Mouse (Mus musculus) layer of hippocampus, adult 9-10 months (tissue): ENCODE measurements around the gene Gm11060.

Experiments used
- DNase-seq: peaks from one replicate; pipeline ENCODE4 v3.0.0; 2022; ENCODE audit warnings: low spot score

The Gm11060 gene

DNA sequence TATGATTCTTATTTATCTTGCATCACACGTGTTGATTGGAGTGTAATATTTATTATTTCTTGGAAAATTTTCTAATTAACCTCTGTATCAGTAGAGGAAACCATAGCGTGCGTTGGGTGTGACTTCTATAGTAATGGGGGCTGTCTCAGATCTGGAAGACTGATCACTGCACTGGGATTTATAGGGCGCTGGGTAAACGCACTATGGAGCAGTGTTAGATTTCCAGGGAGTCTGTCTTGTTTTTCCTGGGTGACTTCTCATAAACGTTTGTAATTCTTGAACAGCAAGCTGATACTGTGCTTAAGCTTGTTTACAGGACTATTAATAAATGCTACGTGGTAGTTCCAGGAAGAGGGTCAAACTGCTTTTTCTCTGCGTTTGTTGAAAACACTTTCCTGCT lies 25.9 kb downstream of the Gm11060 start:
- DNase-seq = no peak

DNA sequence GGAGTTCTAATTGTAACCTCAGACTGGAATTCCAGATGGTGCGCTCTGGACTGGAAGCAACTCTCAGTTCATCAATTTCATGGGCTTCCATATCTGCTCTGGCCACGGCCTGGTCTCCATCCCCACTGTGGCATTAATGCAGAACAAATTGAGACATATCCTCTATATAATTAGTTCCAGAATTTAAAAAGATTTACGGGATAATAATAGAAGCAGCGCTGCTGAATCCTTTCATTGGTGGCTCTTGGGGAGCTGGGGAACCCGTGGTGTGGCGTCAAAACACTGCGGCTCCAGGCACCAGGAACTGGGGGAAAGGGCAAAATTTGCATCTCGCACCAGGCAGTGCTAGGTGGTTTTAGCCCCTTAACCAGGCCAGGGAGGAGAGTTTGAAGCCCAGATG lies 30.4 kb downstream of the Gm11060 start:
- DNase-seq = no peak

DNA sequence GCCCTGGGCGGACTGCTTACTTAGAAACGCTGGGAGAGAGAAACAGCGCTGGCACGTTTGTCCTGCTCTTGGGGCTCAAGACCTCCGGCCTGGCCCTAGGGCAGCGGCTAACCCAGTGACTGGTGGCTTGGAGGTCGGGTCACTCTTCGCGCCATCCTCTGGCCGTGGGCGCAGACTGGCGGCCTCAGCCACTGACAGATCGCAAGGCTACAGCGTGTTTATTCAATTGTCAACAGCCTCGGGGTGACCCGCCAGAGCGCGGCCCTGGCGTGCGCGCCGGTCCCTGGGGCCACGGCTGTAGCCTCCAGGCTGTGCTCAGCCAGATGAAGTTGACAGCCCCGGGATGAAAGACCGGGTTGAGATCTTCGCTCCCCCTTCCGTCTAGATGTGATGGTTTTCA lies 31.1 kb downstream of the Gm11060 start:
- DNase-seq = no peak

DNA sequence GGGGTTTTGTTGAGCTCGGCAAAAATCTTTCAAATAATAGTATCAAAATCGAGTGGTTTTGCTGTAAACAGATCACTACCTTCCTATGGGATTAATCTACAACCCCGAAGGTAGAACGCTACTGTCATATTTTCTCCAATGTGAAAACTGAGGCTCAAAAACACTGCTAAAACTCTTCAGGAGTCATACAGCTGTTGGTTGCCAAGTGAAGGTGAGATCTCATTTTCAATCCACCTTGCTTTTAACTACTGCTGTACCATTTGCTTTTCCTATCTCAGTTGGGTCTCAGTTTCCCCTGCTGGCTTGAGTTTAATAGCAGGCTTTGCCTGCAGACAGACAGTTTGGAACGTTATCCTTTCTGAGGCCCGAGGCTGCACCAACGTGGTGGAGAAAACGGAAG lies 31.6 kb downstream of the Gm11060 start:
- DNase-seq = no peak

DNA sequence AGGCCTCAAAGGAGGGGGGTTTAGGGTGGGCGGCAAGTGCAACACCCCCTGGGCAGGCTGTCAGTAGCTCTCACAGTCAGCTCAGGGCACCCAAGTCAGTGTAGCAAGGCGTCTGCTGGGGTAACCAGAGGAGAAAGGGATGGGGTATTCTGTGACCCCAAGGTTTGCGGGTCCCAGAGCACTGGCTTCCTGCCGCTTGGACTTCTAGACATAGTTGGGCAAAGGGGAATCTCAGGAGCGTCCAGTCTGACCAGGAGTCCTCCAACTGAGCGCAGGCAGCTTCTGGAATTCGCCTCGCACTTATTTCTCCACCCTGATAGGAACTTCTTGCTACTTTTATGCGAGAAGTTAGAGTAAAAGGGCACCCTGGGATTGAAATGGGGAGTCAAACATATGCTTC lies 32.1 kb downstream of the Gm11060 start:
- DNase-seq = no peak

DNA sequence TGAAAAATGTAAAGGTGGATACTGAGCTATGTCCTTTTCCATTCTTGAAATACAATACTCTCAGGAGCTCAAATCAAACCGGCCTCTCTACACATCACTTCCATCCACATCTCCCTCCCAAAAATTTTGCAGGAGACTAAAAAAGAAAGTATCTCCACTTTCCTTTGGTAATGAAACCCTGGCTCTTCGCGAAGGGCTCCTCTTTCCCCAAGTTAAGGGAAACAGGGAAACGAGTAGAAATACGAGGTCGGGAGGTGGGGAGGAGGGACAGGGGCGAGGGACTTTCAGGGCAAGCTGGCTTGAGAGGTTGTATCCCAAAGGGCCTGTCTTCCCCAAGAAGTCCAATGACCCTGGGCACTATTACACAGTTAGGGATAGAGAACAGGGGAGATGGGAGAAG lies 32.6 kb downstream of the Gm11060 start:
- DNase-seq = no peak

DNA sequence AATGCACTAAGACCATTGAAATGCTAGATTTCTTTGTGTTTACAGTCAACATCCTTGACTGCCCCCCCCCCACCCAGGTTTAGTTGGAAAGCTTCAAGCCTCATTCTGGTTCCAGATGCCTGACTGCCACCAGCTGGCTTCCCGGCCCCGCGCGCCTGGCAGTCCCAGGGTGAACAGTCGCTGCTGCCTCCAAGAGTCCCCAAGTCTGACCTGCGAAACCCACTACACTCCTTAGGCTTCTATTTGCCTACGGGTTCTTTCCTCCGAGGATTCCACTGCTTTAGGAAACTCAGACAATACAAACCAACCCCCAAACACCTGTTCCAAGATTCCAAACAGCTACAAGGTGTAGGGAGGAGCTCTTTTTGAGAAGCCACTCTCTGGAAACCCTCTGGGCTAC lies 33.4 kb downstream of the Gm11060 start:
- DNase-seq = no peak

DNA sequence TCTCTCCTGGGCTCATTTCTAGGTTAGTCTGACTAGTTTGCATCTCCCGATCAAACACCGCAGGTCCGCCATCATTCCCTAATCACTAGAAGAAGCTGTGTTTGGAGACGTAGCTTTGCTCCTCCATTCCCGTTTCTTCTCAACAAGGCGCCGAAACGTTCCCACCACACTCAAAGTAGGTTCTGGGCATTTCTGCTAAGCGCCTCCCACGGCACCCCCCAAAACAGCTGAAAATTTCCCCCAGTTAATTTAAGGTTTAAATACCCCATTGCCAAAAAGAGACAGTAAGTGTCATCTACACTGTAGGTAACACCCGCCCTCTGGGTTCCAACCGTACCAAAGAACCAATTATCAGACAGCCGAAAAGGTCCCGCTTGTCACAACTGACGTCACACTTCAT lies 33.8 kb downstream of the Gm11060 start:
- DNase-seq = no peak

DNA sequence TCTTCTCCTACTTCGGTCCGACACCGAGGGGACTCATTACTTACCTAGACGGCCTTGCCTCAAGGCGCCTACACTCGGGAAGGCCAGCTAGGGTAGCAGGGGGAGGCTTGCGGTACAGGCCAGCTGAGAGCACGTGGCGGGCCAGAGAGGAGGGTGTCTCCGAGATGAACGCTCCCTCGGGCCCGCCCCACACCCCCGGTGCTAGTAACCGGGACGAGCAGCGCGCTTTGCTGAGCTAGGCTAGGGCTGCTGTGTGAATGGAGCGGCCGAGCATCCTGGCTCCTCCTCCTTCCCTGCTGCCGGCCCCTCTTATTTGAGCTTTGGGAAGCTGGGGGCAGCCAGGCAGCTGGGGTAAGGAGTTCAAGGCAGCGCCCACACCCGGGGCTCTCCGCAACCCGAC lies 34.5 kb downstream of the Gm11060 start, which contains the start of gene Wt1:
Wt1 (plus strand) TSS at position 251 of the 400 bp plus-strand sequence.
- no peak for DNase-seq

DNA sequence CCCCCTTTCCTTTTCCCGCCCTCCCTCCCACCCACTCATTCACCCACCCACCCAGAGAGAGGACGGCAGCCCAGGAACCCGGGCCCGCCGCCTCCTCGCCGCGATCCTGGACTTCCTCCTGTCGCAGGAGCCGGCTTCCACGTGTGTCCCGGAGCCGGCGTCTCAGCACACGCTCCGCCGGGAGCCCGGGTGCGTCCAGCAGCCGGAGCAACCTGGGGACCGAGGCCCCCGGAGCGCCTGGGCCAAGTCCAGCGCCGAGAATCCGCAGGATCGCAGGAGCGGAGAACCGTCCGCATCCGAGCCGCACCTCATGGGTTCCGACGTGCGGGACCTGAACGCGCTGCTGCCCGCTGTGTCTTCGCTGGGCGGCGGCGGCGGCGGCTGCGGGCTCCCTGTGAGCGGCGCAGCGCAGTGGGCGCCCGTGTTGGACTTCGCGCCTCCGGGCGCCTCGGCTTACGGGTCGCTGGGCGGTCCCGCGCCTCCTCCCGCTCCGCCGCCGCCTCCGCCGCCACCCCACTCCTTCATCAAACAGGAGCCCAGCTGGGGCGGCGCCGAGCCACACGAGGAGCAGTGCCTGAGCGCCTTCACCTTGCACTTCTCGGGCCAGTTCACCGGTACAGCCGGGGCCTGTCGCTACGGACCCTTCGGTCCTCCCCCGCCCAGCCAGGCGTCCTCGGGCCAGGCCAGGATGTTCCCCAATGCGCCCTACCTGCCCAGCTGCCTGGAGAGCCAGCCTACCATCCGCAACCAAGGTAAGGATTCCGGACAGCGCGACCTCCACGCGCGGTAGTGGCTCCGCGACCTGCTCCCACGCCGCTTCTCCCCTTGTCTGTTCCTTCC lies 35.1 kb downstream of the Gm11060 start:
- no peak for DNase-seq

DNA sequence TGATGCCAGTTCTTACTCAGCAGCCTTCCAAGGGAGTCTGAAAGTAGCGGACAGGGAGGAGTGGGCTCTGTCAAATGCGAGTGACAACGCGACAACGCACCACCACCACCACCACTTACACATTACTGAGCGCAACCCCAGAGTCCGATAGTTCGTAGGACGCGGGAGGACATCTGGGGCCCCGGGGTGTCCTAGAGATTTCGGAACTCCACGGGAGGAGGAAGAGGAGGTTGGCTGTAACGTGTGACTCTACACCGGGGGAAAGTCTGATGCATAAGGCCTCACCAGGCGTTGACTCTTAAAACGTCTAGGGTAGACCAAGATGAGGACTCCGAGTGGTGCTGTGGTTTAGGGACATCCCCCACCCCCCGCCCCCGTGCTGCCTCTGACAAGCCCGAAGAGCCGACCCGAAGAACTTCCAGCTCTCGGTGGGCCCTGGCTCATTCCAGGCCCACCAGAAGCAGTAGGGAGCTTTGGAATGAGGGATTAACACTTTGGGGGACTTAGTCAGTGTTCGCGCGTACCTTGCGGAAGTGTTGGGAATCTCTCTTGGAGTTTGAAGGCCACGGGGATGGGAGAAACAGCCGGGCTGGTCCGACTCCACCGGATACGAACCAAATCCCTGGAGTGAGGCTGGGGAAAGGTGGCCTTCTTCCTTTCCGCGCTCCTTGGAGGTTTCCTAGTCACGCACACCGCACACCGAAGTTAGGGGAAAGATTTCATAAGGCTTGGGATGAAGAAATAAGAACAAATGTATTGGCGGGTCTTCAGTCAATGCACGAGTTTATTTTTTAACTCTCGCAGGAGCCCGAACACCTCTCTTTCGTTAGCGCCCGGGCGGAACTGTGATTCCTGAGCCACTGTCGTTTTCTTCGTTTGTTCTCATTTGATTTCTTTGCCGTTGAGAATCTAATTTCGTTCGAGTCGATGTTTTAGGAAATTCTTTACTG lies 36.0 kb downstream of the Gm11060 start:
- no peak for DNase-seq

DNA sequence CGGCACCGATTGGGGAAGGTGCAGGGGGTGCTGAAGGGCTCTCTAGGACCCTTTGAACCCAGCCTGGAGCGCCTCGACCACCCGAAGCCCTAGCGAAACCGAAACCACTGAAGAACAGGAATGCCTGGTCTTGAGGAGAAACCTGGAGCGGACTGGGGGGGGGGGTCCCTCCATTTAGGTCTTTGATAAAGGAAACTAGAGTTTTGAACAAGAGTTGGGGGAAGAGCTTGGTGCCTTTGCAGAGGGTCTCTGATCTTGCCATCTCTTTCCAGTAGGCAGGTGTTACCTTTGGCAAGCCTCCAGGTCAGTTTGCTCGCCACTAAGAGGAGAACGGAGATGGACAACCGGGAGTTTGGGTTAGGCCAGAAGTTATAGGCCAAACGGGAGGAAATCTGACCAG lies 36.7 kb downstream of the Gm11060 start:
- no peak for DNase-seq

DNA sequence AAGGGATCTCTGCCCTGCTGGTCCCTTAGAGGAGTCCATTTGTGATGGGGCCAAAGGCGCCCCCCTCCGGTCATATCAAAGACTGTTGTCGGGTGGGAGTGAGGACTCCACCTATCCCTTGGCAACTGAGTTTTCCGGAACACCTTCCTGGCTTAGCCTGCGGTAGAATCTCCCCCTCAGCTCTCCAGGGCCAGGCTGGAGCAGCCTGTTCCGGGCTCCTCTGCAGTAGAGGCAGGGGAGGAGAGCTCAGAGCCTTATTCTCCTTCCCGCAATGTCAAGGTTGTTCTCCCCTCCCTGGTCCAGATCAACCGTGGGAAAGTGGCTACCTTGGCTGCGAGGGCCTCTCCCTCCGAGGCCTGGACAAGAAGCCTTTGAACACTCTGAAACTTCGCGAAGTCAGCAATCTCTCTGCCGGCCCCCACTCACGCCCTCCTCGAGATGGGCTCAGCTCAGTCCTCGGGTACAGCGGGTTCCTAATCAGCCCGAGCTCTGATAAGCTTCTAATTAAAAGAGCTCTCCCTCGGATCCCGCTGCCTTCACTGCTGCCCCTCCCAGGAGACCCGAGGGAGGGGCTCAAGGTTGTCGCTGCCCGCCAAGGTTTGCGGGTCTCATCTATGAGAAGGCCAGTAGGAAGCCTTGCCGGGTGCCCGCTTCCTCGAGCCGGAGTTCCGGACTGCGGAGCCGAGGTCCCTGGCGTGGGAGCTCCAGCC lies 38.7 kb downstream of the Gm11060 start:
- no peak for DNase-seq

DNA sequence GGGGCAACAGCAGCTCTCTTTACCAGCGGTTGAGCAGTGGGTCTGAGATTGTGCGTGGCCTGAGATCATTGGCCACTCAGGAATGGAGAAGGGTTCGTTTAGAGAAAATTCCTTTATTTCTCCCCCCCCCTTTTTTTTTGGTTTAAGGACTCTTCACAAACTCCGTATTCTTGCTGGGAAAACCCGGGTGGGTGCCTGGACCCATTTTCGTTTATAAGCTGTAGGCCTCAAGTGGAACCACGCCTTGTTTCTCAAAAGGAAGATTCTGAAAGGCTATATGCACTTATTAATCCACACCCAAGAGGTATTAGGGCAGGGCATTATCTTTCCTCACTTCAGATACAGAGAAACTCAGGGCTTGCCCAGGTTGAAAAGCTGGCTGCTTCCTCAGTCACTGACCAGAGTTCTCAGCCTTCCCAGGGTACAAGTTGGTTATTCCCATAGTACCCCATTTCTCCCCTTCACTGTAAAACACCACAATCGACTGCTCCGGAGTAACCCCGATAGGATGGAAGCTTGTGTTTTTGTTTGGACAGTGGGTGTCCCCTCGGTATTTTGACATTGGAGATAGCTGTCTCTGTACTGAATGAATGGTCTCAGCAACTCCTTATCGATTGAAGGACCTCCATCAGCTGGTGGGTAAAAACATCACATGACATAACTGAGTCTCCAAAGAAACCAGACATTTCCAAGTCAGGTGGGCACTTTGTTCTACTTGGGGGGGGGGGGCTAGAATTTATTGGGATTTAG lies 39.4 kb downstream of the Gm11060 start:
- DNase-seq = no peak

DNA sequence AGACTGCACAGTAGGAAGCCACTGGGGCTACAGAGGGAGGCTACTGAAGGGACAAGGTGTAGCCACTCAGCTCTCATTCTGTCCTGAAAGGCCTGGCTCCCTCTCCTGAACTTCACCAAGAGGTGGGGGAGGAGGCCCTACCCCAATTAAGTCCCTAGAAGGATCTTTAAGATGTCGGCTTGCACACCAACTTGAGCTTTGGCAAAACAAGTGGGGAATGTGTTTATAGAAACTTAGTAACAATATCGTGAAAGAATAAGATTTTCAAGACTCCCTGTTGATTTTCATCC lies 39.9 kb downstream of the Gm11060 start:
- DNase-seq = no peak

DNA sequence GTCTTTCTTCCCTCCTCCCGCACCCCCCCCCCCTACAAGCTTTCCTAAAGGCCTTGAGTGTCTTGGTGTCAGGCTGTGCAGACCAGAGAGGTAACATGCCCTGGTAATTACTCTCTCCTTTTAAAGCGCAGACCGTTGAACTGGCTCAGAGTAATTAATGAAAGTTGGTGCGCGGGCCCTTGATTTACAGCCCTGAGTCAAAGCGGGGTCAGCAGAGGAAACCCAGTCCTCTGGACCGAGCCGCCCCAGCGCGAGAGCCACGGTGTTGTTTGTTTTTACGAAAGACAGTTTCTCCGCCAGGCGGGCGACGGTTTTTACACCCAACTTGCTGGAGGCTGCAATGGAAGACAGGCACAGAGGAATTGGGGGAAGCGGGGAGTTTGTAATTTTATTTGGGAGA lies 40.5 kb downstream of the Gm11060 start:
- DNase-seq = no peak

DNA sequence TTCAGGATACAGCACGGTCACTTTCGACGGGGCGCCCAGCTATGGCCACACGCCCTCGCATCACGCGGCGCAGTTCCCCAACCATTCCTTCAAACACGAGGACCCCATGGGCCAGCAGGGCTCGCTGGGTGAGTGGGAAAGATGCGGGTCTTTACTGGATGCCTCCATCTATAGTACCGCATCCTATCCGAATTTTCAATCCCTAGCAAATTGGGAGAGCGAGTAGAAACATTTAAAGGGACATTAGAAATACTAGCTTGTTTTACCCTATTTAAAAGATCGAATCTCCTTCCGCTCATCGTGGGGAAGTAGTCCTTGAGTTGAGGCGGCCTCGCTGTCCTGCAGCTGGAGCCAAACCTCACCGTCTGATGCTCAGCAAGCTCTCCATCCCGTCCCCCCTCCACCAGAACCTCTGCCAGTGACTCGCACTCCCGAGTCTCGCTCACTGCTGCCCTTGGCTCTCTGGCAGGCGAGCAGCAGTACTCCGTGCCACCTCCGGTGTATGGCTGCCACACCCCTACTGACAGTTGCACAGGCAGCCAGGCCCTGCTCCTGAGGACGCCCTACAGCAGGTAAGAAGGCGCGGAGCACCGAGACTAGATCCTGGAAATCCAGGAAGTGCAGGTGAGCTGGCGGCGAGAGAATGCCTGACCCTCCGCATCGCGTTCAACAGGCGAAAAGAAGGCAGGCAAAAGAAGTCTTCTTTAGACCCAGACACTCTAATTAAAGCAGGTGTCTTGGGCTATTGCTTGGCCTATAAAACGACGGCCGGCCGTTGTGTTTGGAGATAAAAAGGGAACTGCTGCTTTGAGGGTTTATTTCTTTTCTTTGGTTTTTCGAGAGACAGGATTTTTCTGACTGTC lies 41.3 kb downstream of the Gm11060 start:
- no peak for DNase-seq

DNA sequence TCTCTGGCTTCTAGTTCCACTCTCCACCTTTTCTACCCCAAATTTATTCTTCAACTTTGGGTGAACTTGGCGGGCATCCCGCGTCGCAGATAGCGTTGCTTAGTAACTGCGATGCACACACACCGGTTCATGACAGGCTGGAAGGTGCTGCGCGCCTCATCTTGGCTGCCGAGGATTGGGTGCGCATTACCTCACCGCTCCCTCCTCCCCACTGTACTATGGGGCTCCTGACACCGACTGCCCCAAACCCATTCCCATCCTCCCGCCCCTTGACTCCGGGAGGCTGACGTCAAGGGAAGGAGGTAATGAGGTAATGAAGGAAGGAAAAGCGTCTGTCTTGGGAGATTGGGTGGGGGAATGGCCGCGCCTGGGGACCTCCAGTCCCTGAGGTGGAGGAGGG lies 42.5 kb downstream of the Gm11060 start:
- DNase-seq = no peak

DNA sequence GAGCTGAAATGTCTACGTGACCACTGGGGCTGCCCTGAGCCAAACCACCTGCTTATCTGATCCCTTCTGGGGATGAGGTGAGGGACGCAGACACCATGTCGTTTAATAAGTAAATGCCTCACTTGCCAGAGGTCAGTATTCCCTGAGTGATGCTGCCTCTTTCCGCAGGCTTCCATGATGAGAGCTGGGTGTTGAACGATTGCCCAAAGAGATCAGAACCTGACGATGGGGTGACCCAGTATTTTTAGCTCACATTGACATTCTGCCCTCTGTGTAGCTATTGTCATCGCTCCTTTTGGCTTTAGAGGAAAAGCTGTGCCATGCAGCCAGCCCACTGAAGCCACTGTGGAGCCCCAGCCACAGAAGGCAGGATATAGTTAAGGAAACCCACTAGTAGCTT lies 47.7 kb downstream of the Gm11060 start:
- no peak for DNase-seq

DNA sequence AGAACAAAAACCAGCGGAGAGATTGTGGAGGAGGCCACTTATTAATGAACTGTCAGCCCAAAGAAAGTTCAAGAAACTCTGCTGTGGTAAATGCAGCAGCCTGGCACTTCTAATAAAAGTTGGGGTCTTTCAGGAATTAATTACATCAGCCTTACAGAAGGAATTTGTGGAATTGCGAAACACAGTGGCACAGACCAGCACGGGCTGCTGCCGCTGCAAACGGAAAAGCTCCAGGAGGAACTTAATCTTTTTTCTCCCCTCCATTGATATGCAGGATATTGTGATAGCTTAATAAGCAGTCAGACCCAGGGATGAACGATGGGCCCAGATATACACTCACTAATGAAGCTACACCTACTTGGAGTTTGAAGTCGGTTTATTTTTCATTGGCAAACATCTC lies 49.6 kb downstream of the Gm11060 start:
- DNase-seq = no peak
